Mouse (Mus musculus): ENCODE measurements around the gene Sars2. TPM values are rescaled to one million over a fixed set of nuclear protein-coding genes. Genes with fewer than 3 reads are reported as not detected.
A peak's percentile ranks its signal among the peaks of the same experiment; 100 is the strongest.

The Sars2 gene
- total and polyA plus RNA-seq, 3 experiments, result 10.5 to 24.9 (median 17.1) TPM

DNA sequence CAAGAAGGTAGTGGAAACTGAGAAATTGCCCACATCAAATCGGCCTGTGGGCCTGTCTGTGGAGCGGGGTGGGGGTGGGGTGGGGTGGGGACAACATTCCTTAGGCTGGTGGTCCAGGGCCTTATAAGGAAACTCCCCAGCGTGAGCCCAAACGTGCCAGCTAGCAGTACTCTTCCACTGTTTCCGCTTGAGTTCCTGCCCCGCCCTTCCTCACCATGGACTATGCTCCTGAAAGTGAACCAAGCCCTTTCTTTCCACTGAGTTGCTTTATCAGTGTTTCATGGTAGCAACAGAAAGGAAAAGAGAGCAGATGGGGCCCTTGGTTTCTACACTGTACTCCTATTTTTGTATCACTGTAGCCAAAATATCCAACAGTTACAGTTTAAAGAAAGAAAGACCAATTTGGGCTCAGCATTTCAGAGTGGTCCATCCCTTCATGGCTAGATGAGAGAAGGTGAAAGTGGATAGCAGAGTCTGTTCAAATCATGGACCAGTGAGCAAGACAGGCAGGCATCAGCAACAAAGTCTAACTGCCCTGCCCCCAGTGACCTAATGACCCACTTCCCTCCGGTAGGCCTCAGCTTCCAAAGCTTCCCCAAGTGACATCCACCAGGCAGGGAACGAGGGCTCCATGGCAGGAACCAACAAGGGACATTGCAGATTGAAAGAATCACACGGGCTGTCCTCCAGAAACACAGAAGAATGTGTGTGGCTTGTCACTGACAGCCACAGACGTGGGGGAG lies 61.2 kb downstream of the Sars2 start (continued):
- TF ChIP-seq TCF12 (IDR thresholded peaks at IDR 0.05; ENCODE audit: low read depth, low read length) (peak; percentile 31; the same call in 1 of the 2 replicates), MEF2A (IDR thresholded peaks at IDR 0.05; ENCODE audit: borderline replicate concordance, low read depth, low read length) (no peak), SIN3A (IDR thresholded peaks at IDR 0.05; ENCODE audit: low read length) (peak; percentile 59; the same call in 1 of the 2 replicates), MXI1 (IDR thresholded peaks at IDR 0.05; ENCODE audit: low read depth, low read length) (no peak), JUND (conservative IDR thresholded peaks at IDR 0.05; ENCODE audit: low read depth, low read length) (no peak), CHD2 (IDR thresholded peaks at IDR 0.05; ENCODE audit: low read length) (peak; percentile 17; the same call in 1 of the 2 replicates), MYC (IDR thresholded peaks at IDR 0.05; ENCODE audit: low read depth, low read length) (0 out of 2 replicates have a peak, but pooled peaks have one; percentile 39), CHD1 (IDR thresholded peaks at IDR 0.05; ENCODE audit: low read depth, low read length) (no peak), KAT2A (IDR thresholded peaks at IDR 0.05; ENCODE audit: insufficient replicate concordance, low read length) (no peak), POLR2AphosphoS2 (IDR thresholded peaks at IDR 0.05; ENCODE audit: low read depth, low read length) (no peak), JUN (IDR thresholded peaks at IDR 0.05; ENCODE audit: insufficient read depth, low read depth, low read length) (no peak)

Other genes with a start within 250 kb of the Sars2 start
Only the 20 nearest of the 22 such genes appear.
- not detected in 2 replicates for gene Ifnl2, start 231.5 kb upstream of the Sars2 start, total RNA-seq (2012; rRNA removed)
- not detected in 2 replicates for gene Ifnl2, start 231.5 kb upstream of the Sars2 start, total RNA-seq (2014; rRNA removed)
- gene Ifnl2, start 231.5 kb upstream of the Sars2 start, polyA plus RNA-seq (2012; ENCODE audit: insufficient read length, low read depth), result not detected in 2 replicates
- gene Ifnl3, start 219.2 kb upstream of the Sars2 start, total RNA-seq (2012; rRNA removed), result not detected in 2 replicates
- not detected in 2 replicates for gene Ifnl3, start 219.2 kb upstream of the Sars2 start, total RNA-seq (2014; rRNA removed)
- gene Ifnl3, start 219.2 kb upstream of the Sars2 start, polyA plus RNA-seq (2012; ENCODE audit: insufficient read length, low read depth), result not detected in 2 replicates
- not detected in 2 replicates for gene Sycn, start 201.1 kb upstream of the Sars2 start, total RNA-seq (2012; rRNA removed)
- gene Sycn, start 201.1 kb upstream of the Sars2 start, total RNA-seq (2014; rRNA removed), result not detected in 2 replicates
- gene Sycn, start 201.1 kb upstream of the Sars2 start, polyA plus RNA-seq (2012; ENCODE audit: insufficient read length, low read depth), result not detected in 2 replicates
- gene Nccrp1, start 194.7 kb upstream of the Sars2 start, total RNA-seq (2012; rRNA removed), result not detected in 2 replicates
- not detected in 2 replicates for gene Nccrp1, start 194.7 kb upstream of the Sars2 start, total RNA-seq (2014; rRNA removed)
- gene Nccrp1, start 194.7 kb upstream of the Sars2 start, polyA plus RNA-seq (2012; ENCODE audit: insufficient read length, low read depth), result not detected in 2 replicates
- gene Samd4b, start 143.8 kb upstream of the Sars2 start, total RNA-seq (2012; rRNA removed), result 7.7 and 10.0 TPM in 2 replicates
- gene Samd4b, start 143.8 kb upstream of the Sars2 start, total RNA-seq (2014; rRNA removed), result 2.7 and 3.7 TPM in 2 replicates
- gene Samd4b, start 143.8 kb upstream of the Sars2 start, polyA plus RNA-seq (2012; ENCODE audit: insufficient read length, low read depth), result 18.0 and 24.6 TPM in 2 replicates
- 8.3 and 10.7 TPM in 2 replicates for gene Pak4, start 143.8 kb upstream of the Sars2 start, total RNA-seq (2012; rRNA removed)
- 6.7 and 7.5 TPM in 2 replicates for gene Pak4, start 143.8 kb upstream of the Sars2 start, total RNA-seq (2014; rRNA removed)
- gene Pak4, start 143.8 kb upstream of the Sars2 start, polyA plus RNA-seq (2012; ENCODE audit: insufficient read length, low read depth), result 10.5 and 11.2 TPM in 2 replicates
- gene Acp7, start 110.7 kb upstream of the Sars2 start, total RNA-seq (2012; rRNA removed), result not detected in 2 replicates
- not detected in 2 replicates for gene Acp7, start 110.7 kb upstream of the Sars2 start, total RNA-seq (2014; rRNA removed)
- not detected in 2 replicates for gene Acp7, start 110.7 kb upstream of the Sars2 start, polyA plus RNA-seq (2012; ENCODE audit: insufficient read length, low read depth)
- gene Fbxo27, start 49.1 kb upstream of the Sars2 start, total RNA-seq (2012; rRNA removed), result not detected in 2 replicates
- gene Fbxo27, start 49.1 kb upstream of the Sars2 start, total RNA-seq (2014; rRNA removed), result not detected in 2 replicates
- gene Fbxo27, start 49.1 kb upstream of the Sars2 start, polyA plus RNA-seq (2012; ENCODE audit: insufficient read length, low read depth), result not detected in 2 replicates
- gene Fbxo17, start 25.2 kb upstream of the Sars2 start, total RNA-seq (2012; rRNA removed), result 0.13 and 0.25 TPM in 2 replicates
- not detected in 2 replicates for gene Fbxo17, start 25.2 kb upstream of the Sars2 start, total RNA-seq (2014; rRNA removed)
- 0.26 and 0.37 TPM in 2 replicates for gene Fbxo17, start 25.2 kb upstream of the Sars2 start, polyA plus RNA-seq (2012; ENCODE audit: insufficient read length, low read depth)
- gene Mrps12, start 172 bp upstream of the Sars2 start, total RNA-seq (2012; rRNA removed), result 112 and 137 TPM in 2 replicates
- 85.9 and 91.6 TPM in 2 replicates for gene Mrps12, start 172 bp upstream of the Sars2 start, total RNA-seq (2014; rRNA removed)
- 66.0 and 69.9 TPM in 2 replicates for gene Mrps12, start 172 bp upstream of the Sars2 start, polyA plus RNA-seq (2012; ENCODE audit: insufficient read length, low read depth)
- 0.17 TPM in 1 of 2 replicates, not detected in the other for gene Ccer2, start 14.2 kb downstream of the Sars2 start, total RNA-seq (2012; rRNA removed)
- not detected in 2 replicates for gene Ccer2, start 14.2 kb downstream of the Sars2 start, total RNA-seq (2014; rRNA removed)
- not detected in 2 replicates for gene Ccer2, start 14.2 kb downstream of the Sars2 start, polyA plus RNA-seq (2012; ENCODE audit: insufficient read length, low read depth)
- gene Sirt2, start 24.7 kb downstream of the Sars2 start, total RNA-seq (2012; rRNA removed), result 66.2 and 68.3 TPM in 2 replicates
- gene Sirt2, start 24.7 kb downstream of the Sars2 start, total RNA-seq (2014; rRNA removed), result 36.0 and 40.9 TPM in 2 replicates
- gene Sirt2, start 24.7 kb downstream of the Sars2 start, polyA plus RNA-seq (2012; ENCODE audit: insufficient read length, low read depth), result 124 and 128 TPM in 2 replicates
- gene Nfkbib, start 25.5 kb downstream of the Sars2 start, total RNA-seq (2012; rRNA removed), result 59.3 and 62.8 TPM in 2 replicates
- gene Nfkbib, start 25.5 kb downstream of the Sars2 start, total RNA-seq (2014; rRNA removed), result 24.6 and 30.5 TPM in 2 replicates
- 97.5 and 101 TPM in 2 replicates for gene Nfkbib, start 25.5 kb downstream of the Sars2 start, polyA plus RNA-seq (2012; ENCODE audit: insufficient read length, low read depth)
- 60.9 and 65.5 TPM in 2 replicates for gene Rinl, start 47.0 kb downstream of the Sars2 start, total RNA-seq (2012; rRNA removed)
- gene Rinl, start 47.0 kb downstream of the Sars2 start, total RNA-seq (2014; rRNA removed), result 41.5 and 46.1 TPM in 2 replicates
- 60.6 and 61.8 TPM in 2 replicates for gene Rinl, start 47.0 kb downstream of the Sars2 start, polyA plus RNA-seq (2012; ENCODE audit: insufficient read length, low read depth)
- gene Hnrnpl, start 66.5 kb downstream of the Sars2 start, total RNA-seq (2012; rRNA removed), result 296 and 342 TPM in 2 replicates
- 365 and 371 TPM in 2 replicates for gene Hnrnpl, start 66.5 kb downstream of the Sars2 start, total RNA-seq (2014; rRNA removed)
- gene Hnrnpl, start 66.5 kb downstream of the Sars2 start, polyA plus RNA-seq (2012; ENCODE audit: insufficient read length, low read depth), result 640 and 645 TPM in 2 replicates
- gene Ech1, start 83.2 kb downstream of the Sars2 start, total RNA-seq (2012; rRNA removed), result 103 and 124 TPM in 2 replicates
- gene Ech1, start 83.2 kb downstream of the Sars2 start, total RNA-seq (2014; rRNA removed), result 119 and 121 TPM in 2 replicates
- 65.1 and 67.6 TPM in 2 replicates for gene Ech1, start 83.2 kb downstream of the Sars2 start, polyA plus RNA-seq (2012; ENCODE audit: insufficient read length, low read depth)
- gene Lgals4, start 91.9 kb downstream of the Sars2 start, total RNA-seq (2012; rRNA removed), result 3.9 and 7.0 TPM in 2 replicates
- gene Lgals4, start 91.9 kb downstream of the Sars2 start, total RNA-seq (2014; rRNA removed), result 2.6 and 3.6 TPM in 2 replicates
- gene Lgals4, start 91.9 kb downstream of the Sars2 start, polyA plus RNA-seq (2012; ENCODE audit: insufficient read length, low read depth), result 6.5 and 7.2 TPM in 2 replicates
- not detected in 2 replicates for gene Lgals7, start 121.9 kb downstream of the Sars2 start, total RNA-seq (2012; rRNA removed)
- not detected in 2 replicates for gene Lgals7, start 121.9 kb downstream of the Sars2 start, total RNA-seq (2014; rRNA removed)
- not detected in 2 replicates for gene Lgals7, start 121.9 kb downstream of the Sars2 start, polyA plus RNA-seq (2012; ENCODE audit: insufficient read length, low read depth)
- 0.17 TPM in 2 replicates for gene Capn12, start 139.4 kb downstream of the Sars2 start, total RNA-seq (2012; rRNA removed)
- gene Capn12, start 139.4 kb downstream of the Sars2 start, total RNA-seq (2014; rRNA removed), result not detected in 2 replicates
- not detected in 2 replicates for gene Capn12, start 139.4 kb downstream of the Sars2 start, polyA plus RNA-seq (2012; ENCODE audit: insufficient read length, low read depth)
- 62.9 and 63.4 TPM in 2 replicates for gene Actn4, start 220.3 kb downstream of the Sars2 start, total RNA-seq (2012; rRNA removed)
- 45.9 and 56.9 TPM in 2 replicates for gene Actn4, start 220.3 kb downstream of the Sars2 start, total RNA-seq (2014; rRNA removed)
- gene Actn4, start 220.3 kb downstream of the Sars2 start, polyA plus RNA-seq (2012; ENCODE audit: insufficient read length, low read depth), result 127 and 145 TPM in 2 replicates

All from CH12.LX (cell line).